Comparison of ENCODE assay signal across 10 mouse cellular contexts in genomic region chr17:84154302-84155028, GRCm38 (mm10). TPM values are rescaled to one million over a fixed set of nuclear protein-coding genes. Genes with fewer than 3 reads are reported as not detected.
DNase-seq lines count a peak whose midpoint lies in the region; ATAC-seq and TF ChIP-seq lines count a peak whose summit lies in the region.
"Had no signal": no experiment of that assay in that cellular context is flagged by ENCODE, and none has a peak within 500 bp of the region (broad histone marks: within the 10 kb centered on the region; RNA-seq: fewer than 3 reads in every experiment).

No protein-coding gene starts in this region.

- 0 out of 2 replicates have a peak, but pooled peaks have one; percentile 11 for ATAC-seq in forebrain, embryonic 11.5 days (replicated peaks; ENCODE audit: low FRiP score)
- no peak for ATAC-seq in forebrain, embryonic 12.5 days (ENCODE audit: low FRiP score)
- no peak for ATAC-seq in intestine, postnatal 0 days
- ATAC-seq in stomach, embryonic 15.5 days (ENCODE audit: insufficient read depth, low FRiP score, low read depth) = peak; percentile 2; the same call in 1 of the 2 replicates

- no peak for TF ChIP-seq CTCF in intestine, postnatal 0 days (IDR thresholded peaks at IDR 0.05; ENCODE audit: low read depth)

- no peak for DNase-seq in forebrain, embryonic 11.5 days (ENCODE audit: low spot score)
- DNase-seq in spleen, postnatal 4 days (ENCODE audit: low spot score in 2 of 2) = peak; percentile 56 to 73
- DNase-seq in spleen, adult 12 weeks (ENCODE audit: low spot score) = no peak
- DNase-seq in lung, postnatal 25 days (ENCODE audit: low spot score) = no peak
- DNase-seq in embryo, embryonic 10 days (ENCODE audit: low spot score) = no peak
- DNase-seq: cerebellum, adult 11-12 months; kidney, adult 8-10 months had no signal

- peaks cover 10% of the 10 kb centered on the region for H3K4me1 ChIP-seq in forebrain, embryonic 11.5 days (replicated peaks; ENCODE audit: control insufficient read depth, insufficient read depth, low read length)
- H3K4me1 ChIP-seq in forebrain, embryonic 12.5 days = peaks cover 16% of the 10 kb centered on the region
- peaks cover 25% of the 10 kb centered on the region for H3K4me1 ChIP-seq in intestine, postnatal 0 days (replicated peaks; ENCODE audit: control insufficient read depth, insufficient read depth, low read length)
- peaks cover 34% of the 10 kb centered on the region for H3K4me1 ChIP-seq in stomach, embryonic 15.5 days

- H3K27ac ChIP-seq in forebrain, embryonic 11.5 days (ENCODE audit: low read depth, low read length) = no peak overlapping the region
- no peak overlapping the region for H3K27ac ChIP-seq in forebrain, embryonic 12.5 days
- peak overlapping the region; percentile 21; the same call in 1 of the 2 replicates for H3K27ac ChIP-seq in intestine, postnatal 0 days (ENCODE audit: low read depth, low read length)
- no peak overlapping the region for H3K27ac ChIP-seq in stomach, embryonic 15.5 days

- H3K9me3 ChIP-seq in forebrain, embryonic 11.5 days (ENCODE audit: control insufficient read depth, low read length) = no peaks in the 10 kb centered on the region
- H3K9me3 ChIP-seq in forebrain, embryonic 12.5 days = no peaks in the 10 kb centered on the region
- no peaks in the 10 kb centered on the region for H3K9me3 ChIP-seq in intestine, postnatal 0 days (ENCODE audit: control insufficient read depth)
- H3K9me3 ChIP-seq in stomach, embryonic 15.5 days = no peaks in the 10 kb centered on the region

- H3K9ac ChIP-seq in forebrain, embryonic 11.5 days (ENCODE audit: low read length) = no peak overlapping the region
- no peak overlapping the region for H3K9ac ChIP-seq in forebrain, embryonic 12.5 days
- no peak overlapping the region for H3K9ac ChIP-seq in intestine, postnatal 0 days (ENCODE audit: low read depth, low read length)
- no peak overlapping the region for H3K9ac ChIP-seq in stomach, embryonic 15.5 days

- no peaks in the 10 kb centered on the region for H3K36me3 ChIP-seq in forebrain, embryonic 11.5 days (ENCODE audit: control insufficient read depth, insufficient read depth, low read length)
- H3K36me3 ChIP-seq in forebrain, embryonic 12.5 days (replicated peaks) = no peaks in the 10 kb centered on the region
- H3K36me3 ChIP-seq in intestine, postnatal 0 days (ENCODE audit: control insufficient read depth, insufficient read depth) = no peaks in the 10 kb centered on the region; the same call in 1 of the 2 replicates
- no peaks in the 10 kb centered on the region for H3K36me3 ChIP-seq in stomach, embryonic 15.5 days

- WGBS in forebrain, embryonic 11.5 days = 86% methylated on average over 11 of the region's 11 CpGs
- WGBS in forebrain, embryonic 12.5 days = 87% methylated on average over 11 of the region's 11 CpGs
- 52% methylated on average over 11 of the region's 11 CpGs for WGBS in intestine, postnatal 0 days
- WGBS in stomach, embryonic 15.5 days = 71% methylated on average over 11 of the region's 11 CpGs

- H3K27me3 ChIP-seq in forebrain, embryonic 11.5 days (ENCODE audit: control insufficient read depth, insufficient read depth, low read length) = peaks cover 3% of the 10 kb centered on the region; the same call in 1 of the 2 replicates
- H3K27me3 ChIP-seq in forebrain, embryonic 12.5 days = peaks cover 20% of the 10 kb centered on the region; the same call in 1 of the 2 replicates
- no peaks in the 10 kb centered on the region for H3K27me3 ChIP-seq in intestine, postnatal 0 days (replicated peaks; ENCODE audit: control insufficient read depth, insufficient read depth, low read length)
- no peaks in the 10 kb centered on the region for H3K27me3 ChIP-seq in stomach, embryonic 15.5 days (replicated peaks)

- H3K4me3 ChIP-seq in forebrain, embryonic 11.5 days (ENCODE audit: low read depth, low read length) = no peak overlapping the region
- H3K4me3 ChIP-seq in forebrain, embryonic 12.5 days (replicated peaks) = no peak overlapping the region
- no peak overlapping the region for H3K4me3 ChIP-seq in intestine, postnatal 0 days (ENCODE audit: low read depth, low read length)
- no peak overlapping the region for H3K4me3 ChIP-seq in stomach, embryonic 15.5 days (replicated peaks)

- H3K4me2 ChIP-seq in forebrain, embryonic 11.5 days (ENCODE audit: low read depth, low read length, severe bottlenecking) = no peak overlapping the region
- H3K4me2 ChIP-seq in forebrain, embryonic 12.5 days = no peak overlapping the region
- peak overlapping the region; percentile 24; the same call in 1 of the 2 replicates for H3K4me2 ChIP-seq in intestine, postnatal 0 days (replicated peaks; ENCODE audit: low read depth)
- no peak overlapping the region for H3K4me2 ChIP-seq in stomach, embryonic 15.5 days

RNA-seq across cellular contexts. Expression of gene Zfp36l2, which starts 33.3 kb away (rescaled TPM):
- 11.9 and 15.3 TPM in 2 replicates for polyA plus RNA-seq in forebrain, embryonic 11.5 days (2014; fragmentation: Nextera tagmentation; extraction: Ambion mirVana)
- polyA plus RNA-seq in forebrain, embryonic 12.5 days (2016; fragmentation: Nextera tagmentation; extraction: Ambion mirVana) = 9.7 and 10.6 TPM in 2 replicates
- 29.6 and 32.0 TPM in 2 replicates for polyA plus RNA-seq in intestine, postnatal 0 days (2015; fragmentation: Nextera tagmentation; extraction: Ambion mirVana)
- polyA plus RNA-seq in stomach, embryonic 15.5 days (2015; fragmentation: Nextera tagmentation; extraction: Ambion mirVana) = 24.6 and 25.7 TPM in 2 replicates

Comparison
In these comparisons a context has a peak if more than half of its experiments do, and no peak if none do; other contexts are left out.
1. ATAC-seq: peak in forebrain, embryonic 11.5 days (single experiment) and stomach, embryonic 15.5 days (single experiment); none in forebrain, embryonic 12.5 days (single experiment) and intestine, postnatal 0 days (single experiment).
2. DNase-seq: peak in spleen, postnatal 4 days (2 of 2); none in forebrain, embryonic 11.5 days (single experiment), spleen, adult 12 weeks (single experiment), lung, postnatal 25 days (single experiment) and embryo, embryonic 10 days (single experiment).